Mouse (Mus musculus) midbrain, embryonic 14.5 days (tissue): Measurements from ENCODE around the gene Gnb4. TPM values are rescaled to one million over a fixed set of nuclear protein-coding genes. Genes with fewer than 3 reads are reported as not detected.

Source experiments
- polyA plus RNA-seq: library from polyadenylated mRNA; unstranded; fragments of >200 nt; fragmentation: Nextera tagmentation; extraction: Ambion mirVana; gene quantifications from 2 replicates; pipeline ENCODE4 v1.2.1, GENCODE M21; 2014

The Gnb4 gene
- polyA plus RNA-seq, 1 experiment from 2014 or later = 81.7 TPM

Other genes starting within 250 kb of the Gnb4 start
- 28.5 and 29.3 TPM in 2 replicates for gene Pik3ca, start 218.9 kb downstream of the Gnb4 start, polyA plus RNA-seq
- gene Kcnmb3, start 124.4 kb downstream of the Gnb4 start, polyA plus RNA-seq = 0.12 and 0.16 TPM in 2 replicates
- gene Zfp639, start 106.3 kb downstream of the Gnb4 start, polyA plus RNA-seq = 43.4 and 46.2 TPM in 2 replicates
- 28.8 and 42.6 TPM in 2 replicates for gene Mfn1, start 87.1 kb downstream of the Gnb4 start, polyA plus RNA-seq
- gene Actl6a, start 89.7 kb upstream of the Gnb4 start, polyA plus RNA-seq = 71.6 and 98.4 TPM in 2 replicates
- gene Ndufb5, start 120.4 kb upstream of the Gnb4 start, polyA plus RNA-seq = 336 and 363 TPM in 2 replicates
- gene Mrpl47, start 121.0 kb upstream of the Gnb4 start, polyA plus RNA-seq = 37.0 and 39.0 TPM in 2 replicates
- 11.0 and 12.3 TPM in 2 replicates for gene Usp13, start 201.0 kb upstream of the Gnb4 start, polyA plus RNA-seq